13 mouse cellular contexts compared by ENCODE assay signal in the genomic region with DNA sequence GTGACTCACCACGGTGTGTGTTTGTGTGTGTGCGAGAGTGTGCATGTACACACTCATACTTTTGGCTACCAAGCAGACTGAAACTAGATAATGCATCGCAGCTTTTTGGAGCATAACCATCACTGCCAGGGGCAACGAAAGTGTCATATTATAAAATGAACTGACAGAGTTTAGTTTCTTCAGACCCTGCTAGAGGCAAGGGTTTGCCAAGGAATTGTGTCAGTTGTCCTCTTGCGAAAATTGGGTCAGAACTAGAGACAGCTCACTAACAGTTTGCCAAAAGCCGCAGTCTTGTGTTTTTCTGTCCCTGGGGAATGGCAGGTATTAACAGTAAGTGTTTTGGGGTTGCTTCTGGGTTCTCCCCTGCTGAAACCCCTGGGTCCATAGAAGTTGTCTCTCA. TPM values are rescaled to one million over a fixed set of nuclear protein-coding genes. Genes with fewer than 3 reads are reported as not detected.
A peak's percentile ranks its signal among the peaks of the same experiment; 100 is the strongest.
DNase-seq lines count a peak whose midpoint lies in the region; ATAC-seq and TF ChIP-seq lines count a peak whose summit lies in the region.
"Had no signal": no experiment of that assay in that cellular context is flagged by ENCODE, and none has a peak within 500 bp of the region (broad histone marks: within the 10 kb centered on the region; RNA-seq: fewer than 3 reads in every experiment).

No protein-coding gene starts in this region.

- no peak for TF ChIP-seq POLR2A in kidney, adult 2 months (IDR thresholded peaks at IDR 0.05; ENCODE audit: low read depth, low read length)

- H3K4me2 ChIP-seq in liver, embryonic 14.5 days (ENCODE audit: low read depth): peak overlapping the region; percentile 24
- H3K4me2 ChIP-seq: intestine, embryonic 15.5 days; midbrain, embryonic 11.5 days had no signal

- peak overlapping the region; percentile 62; the same call in 1 of the 2 replicates for H3K27ac ChIP-seq in kidney, adult 2 months (ENCODE audit: insufficient read depth, low read depth, low read length)
- H3K27ac ChIP-seq in liver, embryonic 14.5 days: no peak overlapping the region; the same call in 1 of the 2 replicates
- H3K27ac ChIP-seq: intestine, embryonic 15.5 days had no signal

- DNase-seq in cerebellum, adult 9-10 months: peak; percentile 26
- no peak for DNase-seq in cerebellum, postnatal 36 days
- DNase-seq in kidney, adult 2 months: peak; percentile 42
- DNase-seq in kidney, adult 8-10 months: no peak
- peak; percentile 83 for DNase-seq in NIH3T3 (ENCODE audit: low read depth)
- DNase-seq in liver, embryonic 14.5 days (ENCODE audit: low read depth in 3 of 3, low spot score in 3 of 3): no peak
- no peak for DNase-seq in frontal cortex, postnatal 10 days (ENCODE audit: low spot score in 2 of 2)

- no peaks in the 10 kb centered on the region for H3K36me3 ChIP-seq in kidney, adult 2 months (ENCODE audit: control insufficient read depth, insufficient read depth, low read length)
- no peaks in the 10 kb centered on the region for H3K36me3 ChIP-seq in liver, embryonic 14.5 days (replicated peaks; ENCODE audit: control insufficient read depth, insufficient read depth, low read depth)
- H3K36me3 ChIP-seq: intestine, embryonic 15.5 days had no signal

- H3K9me3 ChIP-seq in liver, embryonic 14.5 days (ENCODE audit: control insufficient read depth, low read length): no peaks in the 10 kb centered on the region
- H3K9me3 ChIP-seq: intestine, embryonic 15.5 days had no signal

- peak overlapping the region; percentile 9; the same call in 1 of the 2 replicates for H3K9ac ChIP-seq in liver, embryonic 14.5 days (replicated peaks)
- H3K9ac ChIP-seq: intestine, embryonic 15.5 days had no signal

- no peak for TF ChIP-seq EP300 in liver, embryonic 14.5 days (IDR thresholded peaks at IDR 0.05; ENCODE audit: low read depth)

- H3K4me1 ChIP-seq in kidney, adult 2 months (ENCODE audit: control insufficient read depth, insufficient read depth, low read length): peaks cover 61% of the 10 kb centered on the region
- H3K4me1 ChIP-seq in liver, embryonic 14.5 days (replicated peaks; ENCODE audit: control insufficient read depth in 2 of 2, insufficient read depth in 2 of 2, low read length in 1 of 2): peaks cover 39 to 76% of the 10 kb centered on the region in 2 experiments

- WGBS in kidney, adult 2 months: 82% methylated on average over 6 of the region's 6 CpGs
- WGBS in liver, embryonic 14.5 days (ENCODE audit: insufficient replicate concordance): 84% methylated on average over 6 of the region's 6 CpGs

- ATAC-seq in liver, embryonic 14.5 days (ENCODE audit: insufficient read depth): no peak
- ATAC-seq in inflammation-experienced regulatory T-cells, adult 6 months: no peak
- ATAC-seq: activated CD4-positive, CD25-positive, alpha-beta regulatory T cell, adult 4 months; forebrain, embryonic 16.5 days had no signal

- no peak overlapping the region for H3K4me3 ChIP-seq in kidney, adult 2 months (ENCODE audit: insufficient read depth, low read depth, low read length)
- no peak overlapping the region for H3K4me3 ChIP-seq in liver, embryonic 14.5 days (ENCODE audit: insufficient read depth in 1 of 2, low read depth in 2 of 2, low read length in 2 of 2)
- H3K4me3 ChIP-seq: intestine, embryonic 15.5 days; myocyte had no signal

- TF ChIP-seq CTCF in kidney, adult 2 months (conservative IDR thresholded peaks at IDR 0.05; ENCODE audit: insufficient read depth, insufficient read length, low read depth, low read length): no peak
- TF ChIP-seq CTCF in liver, embryonic 14.5 days (IDR thresholded peaks at IDR 0.05; ENCODE audit: low read depth): no peak

- H3K27me3 ChIP-seq in kidney, adult 2 months (replicated peaks; ENCODE audit: control insufficient read depth, insufficient read depth, low read length): no peaks in the 10 kb centered on the region
- H3K27me3 ChIP-seq in liver, embryonic 14.5 days (ENCODE audit: control insufficient read depth, insufficient read depth, low read length): no peaks in the 10 kb centered on the region
- H3K27me3 ChIP-seq: intestine, embryonic 15.5 days had no signal

RNA-seq across cellular contexts. Expression of a gene that starts 5.9 kb away (rescaled TPM):
- polyA plus RNA-seq in kidney, adult 2 months (2012; rRNA removed): 4.7 and 5.2 TPM in 2 replicates
- 6.6 and 10.5 TPM in 2 replicates for polyA plus RNA-seq in liver, embryonic 14.5 days (2012; rRNA removed)
- polyA plus RNA-seq in liver, embryonic 14.5 days (2014; fragmentation: Nextera tagmentation; extraction: Ambion mirVana): 13.3 and 13.7 TPM in 2 replicates
- polyA plus RNA-seq in inflammation-experienced regulatory T-cells, adult 6 months (2017; shearing (Covaris generic)): 1 to 10 TPM; 1.4 to 3.0 (median 1.6) TPM

Comparison
In these comparisons a context has a peak if more than half of its experiments do, and no peak if none do; other contexts are left out.
1. DNase-seq: peak in cerebellum, adult 9-10 months (single experiment), kidney, adult 2 months (single experiment) and NIH3T3 (single experiment); none in cerebellum, postnatal 36 days (0 of 2), kidney, adult 8-10 months (0 of 2), liver, embryonic 14.5 days (0 of 3) and frontal cortex, postnatal 10 days (0 of 2).